Mouse (Mus musculus) ovary, postnatal 14 days (tissue): Measurements from ENCODE around the gene Runx2.

ENCODE experiments used
- DNase-seq: peaks from one replicate; pipeline ENCODE4 v3.0.0; 2022; ENCODE audit warnings: low spot score

The Runx2 gene

DNA sequence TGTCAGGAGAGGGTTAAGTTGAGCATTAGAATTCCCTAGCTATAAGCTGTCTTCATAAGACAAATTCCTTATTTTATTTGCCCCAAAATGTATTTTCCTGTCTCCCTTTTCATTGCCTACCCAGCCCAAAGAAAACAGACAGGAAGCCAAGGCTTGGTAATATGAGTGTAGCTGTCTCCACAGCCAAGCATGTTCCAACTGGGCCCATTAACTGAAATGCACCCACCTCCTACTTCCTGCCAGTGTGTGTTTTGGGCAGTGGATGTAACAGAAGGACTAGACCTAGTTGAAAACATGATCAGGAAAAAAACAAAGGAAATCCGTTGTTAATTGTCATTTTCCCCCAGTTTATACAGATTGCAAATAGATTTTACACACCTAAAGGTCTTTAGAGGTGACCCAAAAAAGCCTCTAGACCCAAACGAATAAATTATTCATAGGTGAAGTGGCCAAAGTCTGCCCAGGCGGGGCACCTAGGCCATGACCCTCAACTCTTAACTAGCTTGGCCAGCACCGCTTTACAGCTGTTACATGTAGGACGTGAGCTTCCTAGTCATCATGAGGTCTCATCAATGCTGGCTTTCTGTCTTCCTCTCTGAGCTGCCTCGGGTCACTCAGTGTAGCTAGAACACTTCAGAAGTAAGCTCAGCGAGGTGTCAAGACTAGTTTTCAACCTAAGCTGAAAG lies 154.3 kb downstream of the Runx2 start:
- DNase-seq: no peak

DNA sequence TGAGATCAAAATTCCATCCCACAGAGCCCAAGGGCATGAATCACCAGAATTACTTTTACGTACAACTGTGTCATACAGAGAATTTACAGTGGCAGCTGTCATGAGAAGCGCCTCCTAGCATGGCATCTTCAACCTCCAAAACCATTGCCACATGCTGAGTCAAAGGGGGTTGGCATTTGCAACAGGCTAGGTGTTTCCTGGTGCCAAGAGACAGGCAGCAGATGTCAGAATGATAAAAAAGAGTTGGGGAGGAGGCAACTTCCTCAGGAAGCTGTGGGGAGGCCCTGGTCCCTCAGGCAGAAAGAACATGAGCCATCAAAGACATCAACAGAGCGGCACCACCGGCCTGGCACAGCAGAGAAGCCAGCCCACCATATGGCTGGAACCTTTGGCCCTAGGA lies 160.1 kb downstream of the Runx2 start:
- DNase-seq: no peak

DNA sequence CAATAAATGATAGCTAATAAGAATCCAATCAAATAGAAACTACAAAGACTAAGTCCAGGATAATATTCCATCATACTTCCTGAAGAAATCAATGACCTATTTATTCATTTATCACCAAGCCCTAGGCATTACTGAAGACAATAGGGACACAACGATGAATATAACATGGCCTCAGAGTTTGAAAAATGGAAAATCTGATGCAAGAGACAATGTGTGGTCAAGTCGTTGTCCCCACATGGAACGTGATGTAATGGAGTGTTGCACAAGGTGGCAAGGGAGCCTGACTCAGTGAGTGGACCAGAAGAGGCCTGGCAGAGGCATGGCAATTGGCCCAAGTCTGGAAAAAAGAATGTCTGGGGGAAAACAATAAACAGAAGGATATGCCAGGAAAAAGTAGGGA lies 161.5 kb downstream of the Runx2 start:
- no peak for DNase-seq

DNA sequence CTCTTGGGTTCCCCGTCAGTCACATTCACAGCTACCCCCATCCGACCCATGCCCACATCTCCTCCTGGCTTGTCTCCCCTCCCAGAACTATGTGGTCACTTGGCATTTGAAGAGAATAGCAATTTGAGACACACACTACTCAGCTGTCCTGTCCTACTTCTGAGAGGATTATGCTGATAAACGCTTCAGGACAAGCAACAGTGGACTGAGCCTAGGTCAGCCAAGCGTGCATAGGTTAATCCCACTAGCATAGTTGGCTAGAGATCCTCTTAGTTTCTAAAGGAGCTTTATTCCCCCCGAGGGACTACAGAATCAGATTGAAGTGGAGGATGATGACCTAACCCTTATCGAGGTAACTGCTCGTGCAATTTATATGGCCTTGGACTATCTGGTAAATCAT lies 162.5 kb downstream of the Runx2 start:
- DNase-seq: no peak

DNA sequence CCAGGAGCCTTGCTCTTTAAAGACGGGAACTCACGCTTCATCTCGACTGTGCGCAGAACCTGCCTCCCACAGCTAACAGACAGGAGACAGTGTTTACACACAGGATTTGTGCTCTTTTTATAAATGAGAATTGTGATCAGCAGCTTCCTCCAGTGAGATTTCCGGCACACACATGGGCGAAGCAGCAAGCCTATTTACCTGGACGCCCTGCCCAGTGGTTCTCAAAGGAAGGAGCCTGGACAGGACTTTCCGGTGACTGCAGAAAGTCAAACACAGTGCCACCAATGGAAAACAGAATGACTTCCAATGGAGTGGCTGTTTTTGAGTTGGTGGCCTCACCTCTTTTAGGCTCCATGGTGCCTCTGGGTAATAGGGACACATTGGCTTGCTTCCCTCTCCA lies 163.0 kb downstream of the Runx2 start:
- DNase-seq: no peak

DNA sequence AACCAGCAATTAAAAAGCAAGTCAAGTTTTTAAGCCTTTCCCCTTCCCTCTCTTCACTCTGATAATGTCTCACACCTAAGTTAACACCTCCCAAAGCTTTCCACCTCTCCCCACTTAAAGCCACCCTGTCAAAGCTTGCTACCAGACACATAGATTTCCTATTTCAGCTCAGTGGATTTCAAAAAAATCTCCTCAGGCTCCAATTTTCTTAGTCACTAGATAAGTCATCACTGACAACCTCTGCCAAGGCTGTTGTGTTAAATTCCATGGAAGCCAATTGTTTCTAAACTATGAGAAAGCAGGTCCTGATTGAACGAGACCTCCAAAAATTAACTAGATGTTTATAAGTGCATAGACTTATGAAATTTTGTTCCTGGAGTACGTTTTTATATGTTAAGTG lies 164.2 kb downstream of the Runx2 start:
- no peak for DNase-seq

DNA sequence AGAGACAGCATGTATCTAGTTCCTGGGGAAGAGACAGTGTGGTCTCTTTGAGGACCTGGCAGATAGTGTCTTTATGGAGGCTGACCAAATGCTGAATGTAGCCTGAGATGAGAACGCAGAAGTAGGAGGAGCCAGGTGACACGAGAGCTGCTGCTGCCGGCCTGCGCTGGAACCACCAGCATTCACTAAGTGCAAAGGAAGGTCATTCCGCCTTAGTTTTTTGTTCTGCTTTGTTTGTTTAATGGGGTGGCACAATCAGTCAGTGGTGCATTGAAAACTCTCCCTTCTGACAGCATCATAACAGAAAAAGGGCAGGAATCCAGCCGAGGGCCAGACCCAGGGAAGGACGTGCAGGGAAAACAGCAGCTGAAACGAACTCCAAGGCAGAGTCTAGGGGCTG lies 165.5 kb downstream of the Runx2 start:
- no peak for DNase-seq

DNA sequence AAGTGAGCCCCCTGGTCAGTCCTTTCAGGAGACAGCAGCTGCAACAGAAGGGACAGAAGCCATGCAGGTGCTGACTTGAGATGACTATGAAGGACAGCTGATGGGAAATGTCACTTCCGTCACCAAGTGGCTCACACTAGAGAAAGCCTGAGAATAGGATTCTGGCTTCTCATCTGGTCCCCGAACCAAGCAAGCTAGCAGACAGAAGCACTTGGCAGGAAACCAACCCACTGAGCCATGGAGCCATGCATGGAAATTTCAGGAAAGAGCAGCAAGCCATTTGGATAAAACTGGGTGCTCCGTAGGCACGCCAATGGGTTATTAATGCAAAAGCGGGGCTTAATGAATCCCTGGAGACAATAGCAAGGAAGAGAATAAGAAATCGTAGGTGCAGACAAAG lies 166.7 kb downstream of the Runx2 start:
- DNase-seq: no peak

DNA sequence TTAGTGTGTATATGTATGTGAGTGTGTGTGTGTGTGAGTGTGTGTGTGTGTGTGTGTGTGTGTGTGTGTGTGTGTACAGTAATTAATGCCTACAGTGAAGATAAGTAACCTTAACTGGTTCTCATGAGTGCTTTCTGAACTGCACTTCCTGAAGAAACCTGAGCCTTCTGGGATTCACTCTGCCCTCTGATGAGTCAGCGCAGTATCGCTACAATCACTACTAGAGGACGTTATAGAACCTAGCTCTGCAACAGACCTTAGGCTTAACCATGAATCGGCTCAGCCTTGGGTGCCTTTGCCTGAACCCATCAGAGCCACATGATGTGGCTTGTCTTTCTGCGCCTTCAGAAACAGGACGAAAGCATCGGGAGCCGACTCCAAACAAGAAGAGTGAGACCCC lies 169.5 kb downstream of the Runx2 start:
- no peak for DNase-seq

DNA sequence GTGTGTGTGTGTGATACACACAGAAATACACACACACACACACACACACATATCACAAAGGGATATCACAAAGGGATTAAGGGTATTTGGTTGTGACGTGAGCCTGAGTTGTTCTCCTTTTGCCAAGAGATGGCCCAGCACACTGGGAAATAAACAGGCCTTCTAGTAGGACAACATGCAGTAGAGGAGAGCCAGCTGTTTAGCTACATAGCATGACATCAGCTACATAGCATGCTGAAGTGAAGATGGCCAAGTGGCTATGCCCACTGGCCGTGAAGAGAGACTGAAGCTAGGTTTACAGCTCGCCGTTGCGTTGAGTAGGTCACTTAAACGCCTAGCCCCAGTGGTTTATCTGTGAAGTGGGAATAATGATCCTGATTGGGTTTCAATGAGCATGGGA lies 171.3 kb downstream of the Runx2 start:
- no peak for DNase-seq

DNA sequence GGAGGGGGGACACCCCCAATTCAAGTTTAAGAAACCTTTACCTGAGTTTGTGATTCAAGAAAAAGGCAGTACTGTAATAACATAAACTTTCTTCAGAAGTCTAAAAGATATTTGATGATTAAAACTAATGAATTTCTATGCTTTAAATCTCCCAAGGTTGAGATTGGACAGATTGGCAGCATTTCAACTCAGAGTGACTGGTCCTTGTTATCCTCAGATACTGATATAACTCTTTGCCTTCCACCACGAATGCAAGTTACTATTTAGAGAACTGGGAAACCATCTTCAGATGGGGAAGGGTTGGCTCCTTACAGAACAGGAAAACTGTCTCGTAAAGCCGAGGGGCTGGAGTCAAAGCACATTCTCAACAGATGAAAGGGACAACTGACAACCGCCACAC lies 172.5 kb downstream of the Runx2 start:
- no peak for DNase-seq

DNA sequence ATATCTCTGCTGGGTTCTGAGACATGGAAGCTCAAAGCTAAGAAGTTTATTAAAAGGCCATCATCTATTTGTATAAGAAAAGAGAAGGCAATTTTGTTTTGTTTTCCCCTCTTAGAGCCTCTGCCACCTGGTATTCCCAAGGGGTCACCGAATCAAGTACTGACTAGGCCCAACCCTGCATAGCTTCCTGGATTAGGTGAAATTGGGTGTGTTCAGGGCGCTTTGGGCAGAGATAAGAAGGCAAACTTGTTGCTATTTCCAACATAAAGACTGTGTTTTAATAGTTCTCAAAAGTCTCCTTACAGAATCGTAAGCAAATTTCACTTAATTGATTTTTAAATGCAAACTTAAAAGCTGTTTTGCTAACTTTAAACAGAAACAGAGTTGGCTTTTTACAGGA lies 173.7 kb downstream of the Runx2 start:
- no peak for DNase-seq

DNA sequence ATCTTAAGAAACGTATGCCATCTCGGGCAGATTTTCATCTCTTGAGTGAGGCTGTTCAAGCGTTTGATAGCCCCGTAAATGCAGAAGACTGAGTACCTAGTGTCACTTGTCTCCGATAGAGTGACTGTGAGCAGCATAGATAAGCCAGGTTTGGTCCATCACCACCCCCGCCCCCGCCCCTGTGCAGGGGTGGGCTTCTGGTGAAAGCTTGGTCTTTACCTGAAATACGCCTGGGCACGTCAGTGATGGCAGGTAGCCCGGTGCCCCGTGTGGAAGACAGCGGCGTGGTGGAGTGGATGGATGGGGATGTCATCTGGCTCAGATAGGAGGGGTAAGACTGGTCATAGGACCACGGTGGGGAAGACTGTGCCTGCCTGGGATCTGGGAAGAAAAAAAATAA lies 175.2 kb downstream of the Runx2 start:
- no peak for DNase-seq

DNA sequence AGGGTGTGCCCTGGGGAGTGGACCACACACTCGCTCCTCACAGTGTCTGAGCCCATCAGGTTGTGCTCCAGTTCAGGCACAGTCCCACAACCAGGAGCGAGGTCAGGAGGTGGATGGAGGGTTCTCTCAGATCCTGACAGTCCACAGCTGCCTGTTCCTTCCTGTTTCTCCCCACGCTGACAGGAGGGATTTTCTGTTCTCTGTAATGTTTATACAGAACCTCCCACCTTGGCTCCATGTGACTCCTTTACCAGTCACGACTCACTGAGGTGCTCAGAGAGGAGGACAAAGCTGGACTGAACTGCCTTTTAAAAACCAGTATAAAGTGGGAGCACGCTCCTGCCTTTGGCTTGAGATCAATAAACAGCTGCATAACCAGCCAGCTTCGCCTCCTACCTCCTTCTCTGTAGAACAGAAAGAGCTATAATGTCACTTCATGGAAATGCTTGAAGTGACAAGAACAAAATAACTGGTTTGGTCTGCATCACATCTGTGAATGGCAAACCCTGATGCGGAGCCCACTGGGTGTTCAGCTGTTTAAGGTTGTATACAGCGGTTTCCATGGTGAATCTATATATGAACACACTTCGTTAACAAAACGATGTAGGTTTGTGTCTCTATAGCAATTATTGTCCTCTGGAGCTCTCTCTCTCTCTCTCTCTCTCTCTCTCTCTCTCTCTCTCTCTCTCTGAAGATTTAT lies 177.3 kb downstream of the Runx2 start:
- DNase-seq: no peak

DNA sequence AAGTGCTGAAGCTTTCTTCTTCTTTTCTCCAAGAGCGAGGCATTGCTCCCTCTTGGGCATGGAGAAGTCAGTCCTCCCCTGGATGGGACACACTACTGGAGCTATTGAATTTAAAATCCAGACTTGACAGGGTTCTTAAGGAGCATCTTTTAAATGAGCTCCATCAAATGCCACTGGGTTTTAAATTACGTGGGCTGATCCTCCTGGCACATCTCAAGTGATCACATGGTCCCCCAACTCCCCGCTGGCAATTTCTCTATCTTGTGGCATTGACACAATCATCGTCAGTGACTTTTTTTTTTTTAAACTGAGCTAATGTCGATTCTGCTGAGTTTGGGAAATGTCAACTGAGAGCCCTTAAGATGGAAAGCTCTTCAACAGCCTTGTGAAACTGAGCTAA lies 180.1 kb downstream of the Runx2 start:
- DNase-seq: no peak

DNA sequence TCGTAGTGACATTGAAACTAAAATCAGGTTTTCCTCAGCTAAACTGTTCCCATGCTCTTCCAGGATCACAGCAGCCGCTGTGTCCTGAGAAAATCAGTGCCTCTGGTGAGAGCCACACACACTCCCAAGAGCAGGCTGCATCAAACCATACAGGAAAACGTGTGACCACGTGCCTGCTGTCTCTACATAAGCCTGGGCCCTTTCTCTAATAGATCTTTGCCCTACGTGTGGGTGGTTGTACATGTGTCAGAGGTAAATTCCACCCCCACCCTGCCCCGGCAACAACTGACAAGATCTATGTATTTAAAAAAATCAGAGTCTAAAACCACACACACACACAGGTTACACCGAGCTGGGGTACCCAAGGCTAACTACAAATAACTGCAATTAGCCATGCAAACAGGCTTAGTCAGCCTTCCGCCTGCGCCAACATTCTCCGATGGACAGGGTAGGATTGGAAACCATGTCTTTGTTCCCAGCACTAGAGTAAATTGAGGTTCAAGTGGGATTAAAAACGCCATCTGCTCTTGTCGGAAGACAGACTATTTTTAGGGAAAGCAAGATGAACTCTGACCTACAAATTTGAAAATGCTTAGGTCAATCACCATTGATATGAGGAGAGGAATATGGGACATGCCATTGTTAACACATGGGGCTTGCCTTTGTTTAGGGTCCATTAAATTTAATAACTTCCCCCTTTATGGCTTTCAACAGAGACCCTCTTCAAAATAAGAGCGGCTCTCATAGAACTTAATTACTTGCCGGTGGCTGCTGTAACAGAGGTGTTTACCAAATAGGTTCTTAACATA lies 180.8 kb downstream of the Runx2 start:
- no peak for DNase-seq

DNA sequence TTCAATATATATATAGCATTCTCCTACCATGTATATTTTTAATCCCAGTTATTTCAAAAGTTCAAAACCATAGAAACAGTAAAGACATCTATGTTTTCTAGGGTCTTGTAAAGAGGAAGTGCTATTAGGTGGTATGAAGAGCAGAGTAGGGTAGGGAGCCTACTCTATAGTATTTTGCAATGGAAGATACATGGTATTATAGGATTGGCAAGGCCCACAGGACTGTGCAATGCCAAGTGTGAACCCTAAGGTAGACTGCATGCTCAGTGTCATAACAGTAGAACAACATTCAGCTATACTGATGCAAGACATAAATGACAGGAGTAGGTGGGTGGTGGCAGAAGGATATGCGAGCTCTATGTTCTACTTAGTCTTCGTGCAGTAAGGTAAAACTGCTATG lies 181.7 kb downstream of the Runx2 start:
- no peak for DNase-seq

DNA sequence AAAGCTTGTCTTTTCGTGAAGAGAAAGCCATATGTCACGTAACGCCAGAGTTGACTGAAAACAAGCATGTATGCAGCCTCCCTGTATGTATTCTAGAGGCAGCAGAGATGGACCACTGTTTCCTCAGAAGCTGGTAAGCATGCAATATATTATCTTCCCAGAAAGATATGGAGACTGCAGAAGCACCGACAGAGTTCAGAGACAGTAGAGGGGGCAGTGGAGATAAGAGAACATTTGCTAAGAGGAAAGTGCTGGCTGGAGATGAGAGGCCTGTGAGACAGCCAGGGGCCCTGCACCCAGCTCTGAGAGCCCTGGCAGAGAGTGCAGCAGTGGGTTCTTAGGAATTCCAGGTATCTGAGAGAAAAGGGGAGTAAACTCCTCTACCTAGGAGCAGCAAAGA lies 182.3 kb downstream of the Runx2 start:
- no peak for DNase-seq

DNA sequence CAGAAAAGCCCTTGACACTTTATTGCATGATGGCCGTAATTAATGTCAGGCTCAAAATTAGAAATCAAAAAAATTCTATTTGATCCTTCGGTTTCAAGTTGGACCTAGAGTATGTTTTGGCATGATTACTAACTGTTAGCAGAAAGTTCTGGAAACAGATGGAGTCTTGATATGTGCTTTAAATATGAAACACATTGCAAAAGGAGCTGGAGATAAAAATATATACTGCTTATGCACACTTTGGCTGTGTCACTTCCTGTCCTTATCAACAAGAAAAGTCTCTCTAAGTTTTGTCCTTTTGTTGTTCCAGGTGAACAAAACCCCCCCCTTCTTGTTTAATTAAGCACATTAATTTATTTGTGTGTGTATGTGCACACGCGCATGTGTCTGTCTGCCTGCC lies 183.0 kb downstream of the Runx2 start:
- no peak for DNase-seq

DNA sequence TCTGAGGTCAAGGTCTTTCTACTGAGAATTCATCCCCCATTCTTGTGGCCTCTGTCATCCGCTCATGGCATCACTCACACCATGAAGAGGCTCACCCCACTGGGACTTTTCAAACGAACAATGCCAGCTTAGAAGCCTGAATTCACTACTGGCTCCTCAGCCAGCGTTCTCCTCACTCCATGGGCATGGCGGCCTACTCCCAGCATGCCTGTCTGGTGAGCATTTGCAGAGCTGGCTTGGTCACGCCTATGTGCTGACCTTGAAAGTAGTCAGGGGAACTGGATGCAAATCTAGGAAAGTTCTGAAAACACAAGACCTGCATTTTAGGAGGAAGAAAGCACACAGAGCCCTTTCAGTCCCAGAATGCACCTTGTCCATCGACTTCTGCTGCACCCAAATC lies 187.3 kb downstream of the Runx2 start:
- no peak for DNase-seq

DNA sequence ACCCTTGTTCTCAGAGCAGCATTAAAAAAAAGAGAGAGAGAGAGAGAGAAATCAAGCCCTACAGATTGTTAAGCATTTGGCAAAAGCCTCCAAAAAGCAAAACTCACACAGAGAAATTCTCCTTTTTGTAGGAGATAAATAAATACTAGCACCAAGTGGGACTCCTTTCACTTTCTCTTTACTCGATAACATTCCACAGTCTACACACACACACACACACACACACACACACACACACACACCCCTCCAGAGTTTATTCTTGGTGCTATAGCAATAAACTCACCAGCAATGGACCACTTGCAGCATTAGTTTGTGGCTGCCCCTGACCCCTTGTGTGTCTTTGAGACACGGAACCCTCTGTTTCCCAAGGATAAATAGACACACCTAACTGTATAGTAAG lies 190.9 kb downstream of the Runx2 start:
- DNase-seq: no peak

DNA sequence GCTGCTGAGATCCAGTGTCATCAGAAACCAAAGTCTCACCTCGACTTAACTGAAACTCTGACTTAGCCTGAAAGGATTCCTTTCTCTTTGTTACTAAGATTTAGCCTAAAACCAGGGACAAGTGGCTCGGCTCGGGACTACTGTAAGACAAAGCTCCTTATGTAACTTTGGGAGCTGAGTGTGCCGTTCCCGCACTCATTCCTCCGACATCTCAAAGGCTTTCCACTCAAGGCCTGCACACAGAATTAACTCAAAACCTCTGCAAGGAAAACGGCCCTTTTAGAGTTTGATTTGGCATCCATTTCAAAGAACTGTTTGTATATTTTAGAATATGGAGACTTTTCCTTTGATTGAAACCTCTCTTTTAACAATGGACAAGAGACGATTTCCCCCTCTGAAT lies 191.3 kb downstream of the Runx2 start:
- no peak for DNase-seq

DNA sequence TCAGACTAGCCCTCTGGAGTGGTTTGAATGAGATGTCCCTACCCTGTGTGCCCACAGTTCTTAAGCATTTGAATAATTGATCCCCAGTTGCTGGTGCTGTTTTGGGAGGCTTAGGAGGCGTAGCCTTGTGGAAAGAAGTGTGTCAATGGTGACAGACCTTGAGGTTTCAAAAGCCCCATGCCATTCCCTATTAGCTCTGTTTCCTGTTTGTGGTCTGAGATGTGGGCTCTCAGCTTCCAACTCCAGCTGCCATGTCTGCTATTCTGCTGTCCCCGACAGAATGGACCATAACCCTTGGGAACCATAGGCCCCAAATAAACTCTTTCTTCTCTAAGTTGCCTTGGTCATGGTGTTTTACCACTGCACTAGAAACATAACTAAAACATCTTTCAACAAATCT lies 194.1 kb downstream of the Runx2 start:
- DNase-seq: no peak
